Mouse (Mus musculus) heart, adult 2 months (tissue): ENCODE data around the gene Hoxa11.

Experiments used
- CTCF ChIP-seq: fragments of 200-600 bp; IDR thresholded peaks from 2 replicates; pipeline ENCODE4 v1.8.1; 2022; ENCODE audit warnings: antibody characterized with exemption, mild to moderate bottlenecking, moderate library complexity
- EP300 ChIP-seq: fragments of 200-500 bp; IDR thresholded peaks from 2 replicates; pipeline ENCODE4 v1.6.1; 2011; ENCODE audit warnings: low read depth, low read length, control low read depth; ENCODE audit not compliant: insufficient read depth
- POLR2A ChIP-seq: fragments of 200-500 bp; IDR thresholded peaks from 2 replicates; pipeline ENCODE4 v1.6.1; 2011; ENCODE audit warnings: mild to moderate bottlenecking, low read depth, low read length, control low read depth; ENCODE audit not compliant: insufficient read depth

DNA sequence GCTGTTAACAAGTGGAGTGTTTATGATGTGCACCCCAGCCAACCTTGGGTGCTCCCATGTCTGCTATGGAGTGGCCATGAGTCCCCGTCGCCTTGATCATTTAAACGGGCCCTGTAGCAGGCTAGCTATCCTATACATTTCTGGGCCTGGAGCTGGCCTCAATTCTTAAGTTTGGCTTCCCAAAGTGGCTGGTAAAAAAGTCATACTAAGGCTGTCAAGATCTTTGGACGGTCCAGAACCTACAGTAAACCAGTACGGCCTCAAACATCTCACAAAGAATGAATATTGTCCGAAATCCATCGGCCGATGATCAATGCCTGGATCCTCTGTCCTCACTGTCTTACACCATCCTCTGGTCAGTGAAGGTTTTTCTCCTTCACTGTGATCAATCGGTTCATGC, 10.3 kb downstream of the Hoxa11 start:
- no peak for TF ChIP-seq POLR2A
- no peak for TF ChIP-seq CTCF
- TF ChIP-seq EP300: no peak
